12 mouse cellular contexts compared by ENCODE assay signal in the genomic region with DNA sequence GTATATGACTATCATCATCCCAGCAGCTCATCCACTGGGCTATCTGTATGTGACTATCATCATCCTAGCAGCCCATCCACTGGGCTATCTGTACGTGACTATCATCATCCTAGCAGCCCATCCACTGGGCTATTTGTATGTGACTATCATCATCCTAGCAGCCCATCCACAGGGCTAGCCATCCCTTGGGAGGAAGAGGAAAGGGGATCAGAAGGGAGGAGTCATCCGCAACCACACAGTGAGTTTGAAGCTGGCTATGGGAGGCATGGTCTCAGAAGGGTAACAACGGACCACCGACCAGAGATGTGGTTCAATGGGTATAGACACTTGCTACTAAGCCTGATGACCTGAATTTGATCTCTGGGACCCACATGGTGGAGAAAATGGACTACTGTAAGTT.
"Had no signal": no experiment of that assay in that cellular context is flagged by ENCODE, and none has a peak within 500 bp of the region (broad histone marks: within the 10 kb centered on the region; RNA-seq: fewer than 3 reads in every experiment).

No protein-coding gene starts in this region.

- H3K36me3 ChIP-seq: limb, embryonic 12.5 days; limb, embryonic 15.5 days; liver, embryonic 13.5 days; lung, embryonic 15.5 days; neural tube, embryonic 12.5 days; neural tube, embryonic 15.5 days had no signal

- DNase-seq: layer of hippocampus, postnatal 36 days; liver, embryonic 13.5 days; midbrain, embryonic 14.5 days; right cerebral cortex, adult 18-20 months; right cerebral cortex, postnatal 14 days; right cerebral cortex, postnatal 4 days had no signal

- H3K4me3 ChIP-seq: limb, embryonic 12.5 days; limb, embryonic 15.5 days; liver, embryonic 13.5 days; neural tube, embryonic 12.5 days; neural tube, embryonic 15.5 days had no signal

- H3K4me2 ChIP-seq: limb, embryonic 12.5 days; limb, embryonic 15.5 days; midbrain, embryonic 11.5 days; neural tube, embryonic 12.5 days; neural tube, embryonic 15.5 days had no signal

- H3K9me3 ChIP-seq: limb, embryonic 12.5 days; limb, embryonic 15.5 days; liver, embryonic 13.5 days; lung, embryonic 15.5 days; neural tube, embryonic 12.5 days; neural tube, embryonic 15.5 days had no signal

- H3K27ac ChIP-seq: limb, embryonic 12.5 days; liver, embryonic 13.5 days; lung, embryonic 15.5 days; neural tube, embryonic 12.5 days had no signal

- H3K9ac ChIP-seq: limb, embryonic 12.5 days; limb, embryonic 15.5 days; liver, embryonic 13.5 days; lung, embryonic 15.5 days; neural tube, embryonic 12.5 days; neural tube, embryonic 15.5 days had no signal

- H3K27me3 ChIP-seq: limb, embryonic 15.5 days; liver, embryonic 13.5 days; lung, embryonic 15.5 days; neural tube, embryonic 15.5 days had no signal
